Mouse (Mus musculus): ENCODE results near the gene Zfp30. TPM values are rescaled to one million over a fixed set of nuclear protein-coding genes. Genes with fewer than 3 reads are reported as not detected.

The Zfp30 gene
- polyA plus RNA-seq, 1 experiment, result 0.37 TPM

GRCm38 (mm10) chr7:29776568-29776967, 7.2 kb upstream of the Zfp30 start:
- no peak for TF ChIP-seq FLI1 (IDR thresholded peaks at IDR 0.05; ENCODE audit: low read length)
- no peak for TF ChIP-seq GATA1 (IDR thresholded peaks at IDR 0.05; ENCODE audit: borderline replicate concordance, low read length)
- H3K4me1 ChIP-seq, result no peaks in the 10 kb centered on the region
- H3K9me3 ChIP-seq, result peaks cover 45% of the 10 kb centered on the region
- H3K4me3 ChIP-seq (replicated peaks), result peak overlapping the region; percentile 12
- H3K27me3 ChIP-seq (replicated peaks), result no peaks in the 10 kb centered on the region
- H3K36me3 ChIP-seq (replicated peaks; ENCODE audit: low read length), result peaks cover 84% of the 10 kb centered on the region

GRCm38 (mm10) chr7:29777372-29777771, 6.4 kb upstream of the Zfp30 start:
- TF ChIP-seq GATA1 (IDR thresholded peaks at IDR 0.05; ENCODE audit: borderline replicate concordance, low read length) (no peak), FLI1 (IDR thresholded peaks at IDR 0.05; ENCODE audit: low read length) (no peak)
- peaks cover 77% of the 10 kb centered on the region for H3K36me3 ChIP-seq (replicated peaks; ENCODE audit: low read length)
- H3K4me1 ChIP-seq, result no peaks in the 10 kb centered on the region
- peak overlapping the region; percentile 54 for H3K4me3 ChIP-seq (replicated peaks)
- H3K27me3 ChIP-seq (replicated peaks), result no peaks in the 10 kb centered on the region
- peaks cover 40% of the 10 kb centered on the region for H3K9me3 ChIP-seq

- Histone ChIP-seq H3K4me3 (replicated peaks) (no peak overlapping the region), H3K27me3 (replicated peaks) (no peaks in the 10 kb centered on the region), H3K36me3 (replicated peaks; ENCODE audit: low read length) (peaks cover 37% of the 10 kb centered on the region), H3K4me1 (peaks cover 17% of the 10 kb centered on the region), H3K9me3 (peaks cover under 1% of the 10 kb centered on the region; the same call in 1 of the 2 replicates)
- TF ChIP-seq GATA1 (IDR thresholded peaks at IDR 0.05; ENCODE audit: borderline replicate concordance, low read length), result no peak
- no peak for TF ChIP-seq FLI1 (IDR thresholded peaks at IDR 0.05; ENCODE audit: low read length)
Measured at GRCm38 (mm10) chr7:29785023-29785422, 1.2 kb downstream of the Zfp30 start.

- Histone ChIP-seq H3K4me1 (peaks cover 17% of the 10 kb centered on the region), H3K9me3 (peaks cover 5% of the 10 kb centered on the region), H3K36me3 (replicated peaks; ENCODE audit: low read length) (peaks cover 42% of the 10 kb centered on the region), H3K27me3 (replicated peaks) (no peaks in the 10 kb centered on the region), H3K4me3 (replicated peaks) (no peak overlapping the region)
- TF ChIP-seq GATA1 (IDR thresholded peaks at IDR 0.05; ENCODE audit: borderline replicate concordance, low read length), result no peak
- TF ChIP-seq FLI1 (IDR thresholded peaks at IDR 0.05; ENCODE audit: low read length), result no peak
Measured at GRCm38 (mm10) chr7:29785888-29786287, 2.1 kb downstream of the Zfp30 start.

- Histone ChIP-seq H3K27me3 (replicated peaks) (peaks cover 2% of the 10 kb centered on the region), H3K9me3 (peaks cover 58% of the 10 kb centered on the region), H3K4me3 (replicated peaks) (peak overlapping the region; percentile 38), H3K4me1 (no peaks in the 10 kb centered on the region), H3K36me3 (replicated peaks; ENCODE audit: low read length) (peaks cover 51% of the 10 kb centered on the region)
- TF ChIP-seq FLI1 (IDR thresholded peaks at IDR 0.05; ENCODE audit: low read length) (no peak), GATA1 (IDR thresholded peaks at IDR 0.05; ENCODE audit: borderline replicate concordance, low read length) (no peak)
Measured at GRCm38 (mm10) chr7:29792906-29793305, 9.1 kb downstream of the Zfp30 start.

- Histone ChIP-seq H3K4me1 (no peaks in the 10 kb centered on the region), H3K9me3 (0 out of 2 replicates have a peak, but pooled peaks cover 2% of the 10 kb centered on the region), H3K27me3 (replicated peaks) (no peaks in the 10 kb centered on the region), H3K36me3 (replicated peaks; ENCODE audit: low read length) (no peaks in the 10 kb centered on the region), H3K4me3 (replicated peaks) (no peak overlapping the region)
- TF ChIP-seq FLI1 (IDR thresholded peaks at IDR 0.05; ENCODE audit: low read length) (no peak), GATA1 (IDR thresholded peaks at IDR 0.05; ENCODE audit: borderline replicate concordance, low read length) (no peak)
Measured at GRCm38 (mm10) chr7:29807046-29807445, 23.2 kb downstream of the Zfp30 start.

GRCm38 (mm10) chr7:29812244-29812643, 28.4 kb downstream of the Zfp30 start:
- peaks cover 20% of the 10 kb centered on the region for H3K4me1 ChIP-seq
- H3K27me3 ChIP-seq (replicated peaks), result no peaks in the 10 kb centered on the region
- H3K9me3 ChIP-seq, result no peaks in the 10 kb centered on the region
- no peak overlapping the region for H3K4me3 ChIP-seq (replicated peaks)
- peaks cover 2% of the 10 kb centered on the region for H3K36me3 ChIP-seq (replicated peaks; ENCODE audit: low read length)
- TF ChIP-seq FLI1 (IDR thresholded peaks at IDR 0.05; ENCODE audit: low read length), result no peak
- no peak for TF ChIP-seq GATA1 (IDR thresholded peaks at IDR 0.05; ENCODE audit: borderline replicate concordance, low read length)

GRCm38 (mm10) chr7:29814381-29814780, 30.6 kb downstream of the Zfp30 start:
- peak overlapping the region; percentile 33 for H3K4me3 ChIP-seq (replicated peaks)
- peaks cover 12% of the 10 kb centered on the region for H3K36me3 ChIP-seq (replicated peaks; ENCODE audit: low read length)
- H3K9me3 ChIP-seq, result no peaks in the 10 kb centered on the region
- no peak for TF ChIP-seq GATA1 (IDR thresholded peaks at IDR 0.05; ENCODE audit: borderline replicate concordance, low read length)
- TF ChIP-seq FLI1 (IDR thresholded peaks at IDR 0.05; ENCODE audit: low read length), result no peak
- no peaks in the 10 kb centered on the region for H3K27me3 ChIP-seq (replicated peaks)
- peaks cover 39% of the 10 kb centered on the region for H3K4me1 ChIP-seq

GRCm38 (mm10) chr7:29815061-29815784, 31.4 kb downstream of the Zfp30 start:
- Histone ChIP-seq H3K36me3 (replicated peaks; ENCODE audit: low read length) (peaks cover 14% of the 10 kb centered on the region), H3K9me3 (no peaks in the 10 kb centered on the region), H3K4me1 (peaks cover 45% of the 10 kb centered on the region), H3K27me3 (replicated peaks) (no peaks in the 10 kb centered on the region), H3K4me3 (replicated peaks) (peak overlapping the region; percentile 98)
- TF ChIP-seq FLI1 (IDR thresholded peaks at IDR 0.05; ENCODE audit: low read length) (no peak), GATA1 (IDR thresholded peaks at IDR 0.05; ENCODE audit: borderline replicate concordance, low read length) (no peak)

GRCm38 (mm10) chr7:29815910-29816429, 32.2 kb downstream of the Zfp30 start, which contains the start of gene Zfp790:
Gene Zfp790 (plus strand): TSS chr7:29816114.
- peaks cover 19% of the 10 kb centered on the region for H3K36me3 ChIP-seq (replicated peaks; ENCODE audit: low read length)
- peaks cover 45% of the 10 kb centered on the region for H3K4me1 ChIP-seq
- H3K27me3 ChIP-seq (replicated peaks), result no peaks in the 10 kb centered on the region
- H3K9me3 ChIP-seq, result no peaks in the 10 kb centered on the region
- TF ChIP-seq FLI1 (IDR thresholded peaks at IDR 0.05; ENCODE audit: low read length), result no peak
- TF ChIP-seq GATA1 (IDR thresholded peaks at IDR 0.05; ENCODE audit: borderline replicate concordance, low read length), result no peak
- H3K4me3 ChIP-seq (replicated peaks), result peak within 1 kb of the TSS; percentile 98
